Mouse (Mus musculus): ENCODE results near the gene Fam151a. TPM values are rescaled to one million over a fixed set of nuclear protein-coding genes. Genes with fewer than 3 reads are reported as not detected.
"Not testable (repeated sequence)": the region's sequence is repeated elsewhere in the genome, so short reads cannot be mapped to it uniquely, and the experiment has no call there.

Gene Fam151a
- polyA plus RNA-seq (2012; rRNA removed): 0.11 TPM in 1 of 2 replicates, not detected in the other

GRCm38 (mm10) chr4:106733636-106734035 is at the start of gene Fam151a:
Gene Fam151a (plus strand): TSS chr4:106733889.
- DNase-seq (ENCODE audit: extremely low spot score in 1 of 2, low spot score in 1 of 2): no peak

DNA sequence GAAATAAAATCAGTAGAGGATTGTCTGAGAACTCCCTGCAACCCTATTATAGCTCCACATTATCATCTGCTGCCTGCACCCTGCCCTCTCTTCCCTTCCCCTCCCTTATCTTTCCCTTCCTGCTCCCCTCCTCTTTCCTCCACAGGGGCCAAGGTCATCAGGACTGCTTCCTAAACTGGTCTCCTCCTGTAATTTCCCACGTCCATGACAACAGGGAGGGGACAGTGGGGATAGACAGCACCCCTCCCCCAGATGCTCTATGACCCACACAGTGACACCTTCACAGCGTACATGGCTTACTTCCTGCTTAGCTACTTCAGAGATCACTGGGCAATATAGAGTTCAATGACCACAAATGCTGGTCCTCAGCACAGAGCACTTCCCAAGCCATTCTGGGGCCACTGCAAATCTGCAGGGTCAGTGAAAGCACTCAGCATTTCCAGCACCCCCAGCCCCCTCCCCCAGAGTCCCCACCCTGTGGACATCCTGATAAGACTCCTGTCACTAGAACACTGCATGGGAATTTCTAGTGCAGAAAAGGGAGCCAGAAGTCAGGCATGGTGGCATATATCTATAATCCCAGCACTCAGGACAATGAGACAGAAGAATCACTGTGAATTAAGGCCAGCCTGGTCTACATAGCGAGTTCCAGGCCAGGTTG is 44.9 kb upstream of the Fam151a start:
- DNase-seq (ENCODE audit: extremely low spot score in 1 of 2, low spot score in 1 of 2): no peak

DNA sequence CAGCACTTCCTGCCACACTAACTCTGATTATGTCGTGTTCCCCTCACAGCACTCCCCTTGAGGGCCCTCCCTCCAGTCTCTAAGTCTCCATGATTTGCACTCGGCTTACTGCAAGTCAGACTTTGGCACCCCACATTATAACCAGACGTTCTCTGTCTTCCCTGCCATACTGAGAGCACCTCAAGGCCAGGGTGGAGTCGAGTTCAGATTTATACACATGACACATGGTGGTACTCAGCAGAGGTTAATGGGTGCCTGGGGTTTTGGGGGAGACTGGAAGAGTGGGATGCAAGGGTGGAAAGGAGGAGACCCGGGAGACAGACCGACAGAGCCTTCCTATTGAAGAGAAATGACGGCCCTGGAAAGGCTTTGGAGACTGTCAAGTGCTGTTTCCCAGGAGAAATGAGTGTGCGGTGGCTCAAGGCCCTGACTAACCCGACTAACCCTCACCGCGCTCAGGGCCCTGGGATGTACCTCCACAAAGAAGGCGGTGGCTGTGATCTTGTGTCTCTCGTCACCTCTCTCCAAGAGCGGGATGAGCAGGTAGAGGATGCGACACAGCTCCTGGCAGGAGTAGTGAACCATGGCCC is 39.8 kb upstream of the Fam151a start:
- DNase-seq (ENCODE audit: extremely low spot score in 1 of 2, low spot score in 1 of 2): no peak

DNA sequence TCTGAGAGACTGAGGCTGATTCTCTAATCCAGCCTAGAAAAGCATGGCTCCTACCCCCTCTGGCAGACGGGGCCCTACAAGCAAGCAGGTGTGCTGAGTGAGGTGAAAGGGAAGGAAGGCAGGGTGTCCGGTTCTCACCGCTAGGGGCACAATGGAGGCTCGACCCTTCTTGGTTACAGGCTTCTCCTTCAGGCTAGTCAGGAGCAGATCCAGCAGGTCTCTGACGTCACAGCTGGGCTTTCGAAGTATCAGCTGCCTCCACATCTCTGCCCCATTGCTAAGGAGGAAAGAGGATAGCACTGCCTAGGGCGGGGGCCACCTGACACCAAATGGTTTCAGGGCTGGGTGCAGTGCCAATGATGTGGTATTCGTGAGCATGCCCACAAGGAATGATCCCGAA is 33.7 kb upstream of the Fam151a start:
- DNase-seq (ENCODE audit: extremely low spot score in 1 of 2, low spot score in 1 of 2): peak in 1 of 2 experiments; percentile 49

GRCm38 (mm10) chr4:106700798-106701197 is 32.9 kb upstream of the Fam151a start:
- DNase-seq (ENCODE audit: extremely low spot score in 1 of 2, low spot score in 1 of 2): peak in 1 of 2 experiments; percentile 60

GRCm38 (mm10) chr4:106703956-106704355 is 29.7 kb upstream of the Fam151a start:
- DNase-seq (ENCODE audit: extremely low spot score in 1 of 2, low spot score in 1 of 2): no peak

GRCm38 (mm10) chr4:106704416-106704815 is 29.3 kb upstream of the Fam151a start:
- peak; percentile 40 to 73 for DNase-seq (ENCODE audit: extremely low spot score in 1 of 2, low spot score in 1 of 2)

- DNase-seq (ENCODE audit: extremely low spot score in 1 of 2, low spot score in 1 of 2): no peak
These were observed 28.5 kb upstream of the Fam151a start for GRCm38 (mm10) chr4:106705096-106705665.

DNA sequence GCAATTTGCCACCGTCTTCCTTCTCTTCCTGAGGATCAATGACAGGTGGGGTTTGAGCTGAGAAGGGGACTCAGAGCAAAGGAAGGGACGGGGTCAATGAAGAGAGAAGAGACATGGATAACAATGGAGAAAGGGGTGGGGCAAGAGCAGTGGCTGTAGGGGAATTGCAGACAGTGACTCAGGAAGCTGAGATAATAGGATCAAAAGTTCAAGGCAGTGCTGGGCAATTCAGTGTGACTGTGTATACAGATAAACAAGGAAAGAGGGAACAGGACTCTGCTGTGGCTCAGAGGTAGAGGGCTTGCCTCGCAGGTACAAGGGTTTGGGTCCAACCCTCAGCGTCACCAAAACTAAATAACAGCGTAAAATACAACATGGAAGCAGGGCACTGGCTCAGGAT is 25.7 kb upstream of the Fam151a start:
- DNase-seq (ENCODE audit: extremely low spot score in 1 of 2, low spot score in 1 of 2): no peak

DNA sequence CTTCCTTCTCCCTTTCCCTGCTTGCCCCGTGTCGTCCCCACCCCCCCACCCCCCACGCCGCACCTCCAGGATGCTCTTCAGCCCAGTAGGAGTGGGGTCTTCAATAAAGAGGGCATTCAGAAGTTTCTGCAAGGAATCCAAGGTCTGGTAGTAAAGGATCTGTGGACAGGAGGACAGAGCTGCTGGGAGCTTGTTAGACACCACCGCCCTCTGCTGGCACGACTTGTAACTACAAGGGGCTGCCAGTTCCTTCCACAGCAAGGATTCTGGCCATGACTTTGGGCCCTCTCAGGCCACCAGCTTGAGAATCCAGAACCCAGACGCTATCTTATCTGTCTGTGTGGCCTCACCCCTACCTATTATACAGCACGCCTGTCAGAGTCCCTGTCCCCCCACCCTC is 25.3 kb upstream of the Fam151a start:
- peak; percentile 50 to 92 for DNase-seq (ENCODE audit: extremely low spot score in 1 of 2, low spot score in 1 of 2)

GRCm38 (mm10) chr4:106713622-106714021 is 20.1 kb upstream of the Fam151a start:
- no peak for DNase-seq (ENCODE audit: extremely low spot score in 1 of 2, low spot score in 1 of 2)

- DNase-seq (ENCODE audit: extremely low spot score in 1 of 2, low spot score in 1 of 2): no peak
These were observed 13.1 kb upstream of the Fam151a start for GRCm38 (mm10) chr4:106720631-106721030.

DNA sequence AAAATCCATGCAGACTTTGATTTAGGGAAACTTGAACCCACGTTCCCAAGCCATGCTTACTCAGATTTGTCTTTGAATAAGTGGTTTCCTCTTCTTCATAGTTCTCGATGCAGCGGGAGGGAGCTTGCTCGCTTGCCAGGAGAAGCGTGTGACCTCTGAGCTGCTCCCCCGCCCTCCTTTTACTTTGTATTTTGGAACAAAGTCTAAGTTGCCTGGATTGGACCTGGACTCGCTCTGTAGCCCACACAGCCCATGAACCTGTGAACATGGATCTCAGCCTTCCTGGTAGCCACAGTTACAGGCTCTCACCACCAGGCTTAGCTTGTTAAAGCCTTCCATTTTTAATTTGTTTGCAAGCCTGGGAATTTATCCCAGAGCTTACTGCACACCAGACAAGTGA is 2.9 kb upstream of the Fam151a start, which contains the start of gene Mroh7:
Gene Mroh7, minus strand, starts transcription at position 112 of the 400 bp plus-strand sequence.
- DNase-seq (ENCODE audit: extremely low spot score in 1 of 2, low spot score in 1 of 2): no peak

DNA sequence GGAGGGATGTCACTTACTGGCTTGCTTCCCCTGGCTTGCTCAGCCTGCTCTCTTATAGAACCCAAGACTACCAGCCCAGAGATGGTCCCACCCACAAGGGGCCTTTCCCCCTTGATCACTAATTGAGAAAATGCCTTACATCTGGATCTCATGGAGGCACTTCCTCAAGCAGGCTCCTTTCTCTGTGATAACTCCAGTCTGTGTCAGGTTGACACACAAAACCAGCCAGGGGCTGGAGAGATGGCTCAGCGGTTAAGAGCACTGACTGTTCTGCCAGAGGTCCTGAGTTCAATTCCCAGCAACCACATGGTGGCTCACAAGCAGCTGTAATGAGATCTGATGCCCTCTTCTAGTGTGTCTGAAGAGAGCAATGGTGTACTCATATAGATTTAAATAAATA is 3.2 kb downstream of the Fam151a start:
- not testable (repeated sequence) for DNase-seq (ENCODE audit: extremely low spot score in 1 of 2, low spot score in 1 of 2)

DNA sequence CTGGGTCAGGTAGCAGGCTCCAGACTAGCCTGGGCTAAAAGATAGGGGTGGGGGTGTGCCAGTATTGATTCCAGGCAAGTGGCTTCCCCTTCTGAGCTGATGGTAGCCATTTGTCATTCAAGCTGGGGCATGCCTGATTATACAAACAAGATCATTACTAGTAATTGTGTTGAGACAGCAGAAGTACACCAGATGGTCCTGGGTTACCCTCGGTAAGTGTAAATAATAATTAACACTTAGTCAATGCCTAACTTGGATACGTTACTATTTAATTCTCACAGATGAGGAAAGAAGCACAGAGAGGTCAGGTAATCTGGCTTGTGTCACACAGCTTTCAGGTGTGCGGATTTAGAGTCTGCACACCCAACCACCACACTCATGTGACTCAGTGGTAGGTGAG is 4.2 kb downstream of the Fam151a start:
- no peak for DNase-seq (ENCODE audit: extremely low spot score in 1 of 2, low spot score in 1 of 2)

DNA sequence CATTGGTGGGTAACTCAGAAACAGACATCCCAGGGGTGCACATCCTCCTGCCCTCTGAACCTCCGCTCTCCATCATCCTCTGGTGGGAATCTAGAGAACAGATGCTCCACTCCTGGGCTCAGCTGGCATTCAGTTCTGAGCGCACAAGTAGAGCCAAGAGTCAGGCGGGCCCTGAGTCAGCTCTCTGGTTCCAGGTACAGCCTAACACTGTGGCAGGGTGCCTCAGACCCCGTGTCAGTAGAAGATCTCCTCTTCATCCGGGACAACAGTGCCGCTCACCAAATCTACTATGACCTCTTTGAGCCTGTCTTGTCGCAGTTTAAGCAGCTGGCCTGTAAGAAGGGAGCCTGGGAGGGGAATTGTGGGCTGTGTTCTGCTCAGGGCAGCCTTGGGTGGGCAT is 12.2 kb downstream of the Fam151a start:
- DNase-seq (ENCODE audit: extremely low spot score in 1 of 2, low spot score in 1 of 2): no peak

- DNase-seq (ENCODE audit: extremely low spot score in 1 of 2, low spot score in 1 of 2): peak in 1 of 2 experiments; percentile 16
These were observed 13.4 kb downstream of the Fam151a start for GRCm38 (mm10) chr4:106747001-106747580.

- peak; percentile 61 to 80 for DNase-seq (ENCODE audit: extremely low spot score in 1 of 2, low spot score in 1 of 2)
These were observed 16.0 kb downstream of the Fam151a start for GRCm38 (mm10) chr4:106749699-106750098.

DNA sequence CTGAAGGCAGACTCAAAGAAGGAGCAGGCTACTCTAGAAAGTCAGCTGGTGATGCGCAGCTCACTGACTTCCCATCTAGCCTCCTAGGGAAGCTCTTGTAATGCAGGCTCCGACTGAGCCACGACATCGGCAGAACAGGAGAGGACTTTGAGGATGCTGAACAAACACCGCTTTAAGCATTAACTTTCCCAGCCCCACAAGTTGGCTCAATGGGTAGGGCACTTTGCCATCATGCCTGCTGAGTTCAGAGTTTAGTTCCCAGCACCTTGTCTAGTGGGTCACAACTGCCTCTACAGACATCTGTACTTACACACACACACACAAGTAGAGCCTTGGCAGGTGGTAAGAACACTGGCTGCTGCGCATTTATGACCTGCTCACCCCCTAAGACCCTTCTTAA is 18.0 kb downstream of the Fam151a start:
- DNase-seq (ENCODE audit: extremely low spot score in 1 of 2, low spot score in 1 of 2): no peak

GRCm38 (mm10) chr4:106764166-106764565 is 30.5 kb downstream of the Fam151a start:
- no peak for DNase-seq (ENCODE audit: extremely low spot score in 1 of 2, low spot score in 1 of 2)

- no peak for DNase-seq (ENCODE audit: extremely low spot score in 1 of 2, low spot score in 1 of 2)
These were observed 35.6 kb downstream of the Fam151a start for GRCm38 (mm10) chr4:106769306-106769705.

DNA sequence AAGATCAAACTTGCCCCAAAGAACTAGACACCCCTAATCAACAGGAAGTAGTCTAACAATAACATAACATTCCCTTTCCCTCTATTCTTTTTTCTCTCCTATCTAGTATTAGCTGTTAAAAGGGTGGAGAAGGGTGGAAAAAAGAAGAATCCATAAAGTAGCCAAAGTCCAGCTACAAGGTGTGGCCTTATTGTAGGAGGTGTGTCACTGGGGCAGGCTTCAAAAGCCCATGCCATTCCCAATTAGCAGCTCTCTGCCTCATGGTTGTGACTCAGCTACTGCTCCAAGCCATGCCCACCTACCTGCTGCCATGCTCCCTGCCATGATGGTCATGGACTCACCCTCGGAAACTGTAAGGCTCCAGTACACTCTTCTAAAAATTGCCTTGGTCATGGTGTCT is 38.9 kb downstream of the Fam151a start:
- no peak for DNase-seq (ENCODE audit: extremely low spot score in 1 of 2, low spot score in 1 of 2)
